Mouse (Mus musculus) liver, adult (tissue): Measurements from ENCODE around the gene Rdh13.

ENCODE experiments used
- GATA4 ChIP-seq: IDR thresholded peaks from 2 replicates; pipeline ENCODE4 v1.6.1; 2014; ENCODE audit warnings: mild to moderate bottlenecking, low read length; ENCODE audit not compliant: insufficient replicate concordance

Gene Rdh13

DNA sequence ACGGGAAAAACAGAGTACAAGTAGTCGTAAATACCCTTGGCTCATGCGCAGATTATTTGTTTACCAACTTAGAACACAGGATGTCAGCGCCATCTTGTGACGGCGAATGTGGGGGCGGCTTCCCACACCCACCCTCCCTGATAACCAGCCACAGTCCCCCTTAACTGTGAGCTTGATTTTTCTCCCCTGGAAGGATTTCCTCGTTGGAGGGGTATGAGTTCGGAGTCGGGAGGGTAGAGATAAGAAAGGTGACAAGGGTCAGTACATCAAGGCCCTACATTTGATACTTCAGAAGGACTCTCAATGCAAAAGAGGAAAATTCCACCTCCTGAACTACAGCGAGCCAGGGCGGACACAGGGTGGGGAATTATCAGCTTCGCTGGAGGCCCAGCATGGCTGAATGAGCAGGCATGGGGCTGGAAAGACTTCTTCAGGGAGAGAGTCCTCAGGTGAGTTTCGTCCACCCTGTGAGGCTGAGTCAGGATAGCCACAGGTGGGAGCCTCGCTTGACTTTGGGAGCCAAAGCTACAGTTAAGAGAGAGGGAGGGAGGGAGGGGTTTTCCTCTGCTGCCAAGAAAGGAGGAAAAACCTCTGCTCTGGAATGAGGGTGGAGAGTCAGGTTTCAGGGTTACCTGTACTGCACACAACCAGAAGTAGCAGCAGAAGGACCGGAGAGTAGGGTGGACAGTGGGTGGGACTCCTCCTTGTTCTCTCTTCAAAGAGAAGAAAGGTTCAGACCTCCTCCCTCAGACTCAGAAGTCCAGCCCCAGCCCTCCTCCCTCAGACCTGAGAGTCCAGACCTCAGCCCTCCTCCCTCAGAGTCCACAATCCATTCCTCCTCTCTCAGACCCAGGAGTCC lies 15.4 kb upstream of the Rdh13 start, which contains the start of gene Eps8l1:
Gene Eps8l1 (plus strand): TSS at position 99 of the 859 bp plus-strand sequence.
- TF ChIP-seq GATA4, result no peak

DNA sequence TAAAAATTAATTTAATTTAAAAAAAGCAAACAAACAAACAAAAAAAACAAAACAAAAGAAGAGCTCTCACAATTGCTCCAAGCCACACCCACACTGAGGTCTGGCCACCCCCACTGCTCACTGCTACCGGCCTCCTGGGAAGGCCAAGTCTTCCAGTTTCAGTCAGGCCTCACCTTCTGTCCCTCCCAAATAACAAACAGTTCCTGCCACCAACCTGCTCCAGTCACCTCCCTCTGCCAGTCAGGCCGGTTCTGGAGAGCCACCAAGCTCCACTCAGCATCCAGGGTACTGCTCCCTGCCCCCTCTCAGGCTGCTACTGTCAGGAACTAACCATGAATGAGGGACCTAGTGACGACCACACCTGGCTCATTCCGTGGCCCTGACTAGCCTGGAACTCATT lies 7.2 kb upstream of the Rdh13 start:
- TF ChIP-seq GATA4, result no peak

DNA sequence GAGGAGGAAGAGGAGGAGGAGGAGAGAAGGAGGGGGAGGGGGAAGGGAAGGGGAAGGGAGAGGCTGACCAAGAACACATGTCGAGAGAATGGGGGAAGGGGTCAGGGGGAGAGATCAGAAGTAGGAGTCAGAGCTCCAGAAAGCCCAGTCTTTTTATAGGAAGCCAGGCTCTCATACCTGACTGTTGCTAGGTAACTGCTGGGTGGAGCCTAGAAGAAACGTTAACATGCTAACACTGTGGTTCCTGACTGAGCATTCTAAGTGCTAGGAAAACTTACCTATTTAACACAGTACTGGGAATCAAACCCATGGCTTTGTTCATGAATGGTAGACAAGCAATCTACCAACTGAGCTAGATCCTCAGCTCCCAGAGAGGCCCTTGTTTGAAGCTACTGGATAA lies 3.8 kb upstream of the Rdh13 start:
- no peak for TF ChIP-seq GATA4

DNA sequence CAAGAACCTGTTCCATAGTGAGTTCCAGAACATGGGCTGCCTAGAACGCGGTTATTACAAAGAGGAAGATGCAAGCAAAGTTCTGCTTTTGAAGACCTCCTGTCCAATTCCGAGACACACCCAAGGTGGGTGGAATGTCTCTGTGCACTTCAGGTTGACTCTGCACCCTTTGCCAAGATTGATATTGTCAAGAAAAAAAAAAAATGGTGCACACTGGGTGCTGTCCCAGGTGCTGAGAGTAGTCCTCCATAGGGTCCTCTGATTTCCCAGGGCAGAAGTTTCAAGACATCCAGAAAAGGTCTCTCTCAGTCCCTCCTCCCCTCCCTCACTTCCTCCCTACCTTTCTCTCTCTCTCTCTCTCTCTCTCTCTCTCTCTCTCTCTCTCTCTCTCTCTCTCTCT lies 3.0 kb upstream of the Rdh13 start:
- TF ChIP-seq GATA4, result no peak

DNA sequence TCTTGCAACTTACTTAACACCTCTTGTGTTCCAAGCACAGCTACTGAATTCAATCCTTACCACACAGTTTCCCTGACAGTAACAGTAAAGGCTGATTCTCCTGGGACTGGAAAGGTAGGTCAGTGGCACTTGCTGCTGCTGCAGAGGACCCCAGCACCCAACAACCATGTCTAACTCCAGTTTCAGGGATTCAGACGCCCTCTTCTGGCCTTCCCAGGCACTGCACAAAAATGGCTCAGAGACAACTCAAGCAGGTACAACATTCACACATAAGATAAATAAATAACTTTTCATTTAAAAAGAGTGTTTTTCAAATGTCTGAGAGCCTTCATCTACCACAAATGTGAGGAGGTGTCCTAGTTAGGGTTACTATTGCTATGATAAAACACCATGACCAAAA lies 1.7 kb upstream of the Rdh13 start:
- no peak for TF ChIP-seq GATA4

DNA sequence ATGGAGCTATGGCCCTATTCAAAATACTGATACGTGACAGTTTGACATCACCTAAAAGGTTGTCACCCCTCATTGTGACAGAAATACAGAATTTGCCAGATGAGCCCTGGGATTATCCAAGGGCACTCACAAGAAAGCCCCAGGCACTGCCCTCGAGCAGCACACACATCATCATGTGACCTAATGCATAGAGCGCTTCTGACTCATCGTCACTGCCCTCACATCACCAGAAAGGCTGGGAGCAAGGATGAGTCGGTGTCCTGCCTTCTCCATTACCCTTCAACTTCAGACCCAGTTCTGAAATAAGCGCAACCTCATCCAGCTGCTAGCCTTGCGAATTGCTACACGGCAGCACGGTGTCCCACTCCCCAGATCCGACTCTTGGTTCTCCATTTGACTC lies 4.9 kb downstream of the Rdh13 start:
- no peak for TF ChIP-seq GATA4

DNA sequence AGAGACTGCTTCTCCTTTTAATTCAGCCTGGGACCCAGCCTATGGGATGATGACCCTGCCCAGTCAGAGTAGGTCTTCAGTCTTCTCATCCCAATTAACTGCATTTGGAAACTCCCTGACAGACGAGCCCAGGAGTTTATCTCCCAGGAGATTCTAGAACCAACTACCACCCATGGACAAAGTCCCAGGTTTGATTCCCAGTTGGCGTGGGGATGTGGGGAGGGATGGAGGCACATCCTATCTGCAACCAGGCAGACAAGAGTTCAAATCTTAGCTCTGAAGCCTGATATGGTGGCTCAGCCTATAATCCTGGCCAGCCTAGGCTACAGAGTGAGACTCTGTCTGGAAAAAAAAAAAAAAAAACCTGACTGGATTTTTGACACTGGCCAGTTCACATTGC lies 7.7 kb downstream of the Rdh13 start:
- TF ChIP-seq GATA4, result no peak

DNA sequence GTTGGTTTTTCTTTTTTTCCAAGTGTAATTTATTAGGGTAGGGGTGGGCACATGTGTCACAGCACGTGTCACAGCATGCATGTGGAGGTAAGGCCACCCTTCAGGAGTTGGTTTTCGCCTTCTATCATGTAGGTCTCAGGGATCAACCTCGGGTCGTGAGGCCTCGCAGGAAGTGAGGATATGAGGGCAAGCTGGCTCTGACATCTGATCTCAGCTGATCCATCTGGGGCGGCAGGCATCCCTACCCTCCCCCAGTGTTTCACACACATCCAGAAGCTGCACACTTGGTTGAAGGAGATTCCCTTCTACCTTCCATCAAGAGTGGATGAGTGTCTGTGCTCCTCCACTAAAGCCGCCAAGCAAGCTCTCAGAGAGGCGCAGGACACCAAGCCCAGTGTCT lies 13.4 kb downstream of the Rdh13 start:
- TF ChIP-seq GATA4, result no peak

DNA sequence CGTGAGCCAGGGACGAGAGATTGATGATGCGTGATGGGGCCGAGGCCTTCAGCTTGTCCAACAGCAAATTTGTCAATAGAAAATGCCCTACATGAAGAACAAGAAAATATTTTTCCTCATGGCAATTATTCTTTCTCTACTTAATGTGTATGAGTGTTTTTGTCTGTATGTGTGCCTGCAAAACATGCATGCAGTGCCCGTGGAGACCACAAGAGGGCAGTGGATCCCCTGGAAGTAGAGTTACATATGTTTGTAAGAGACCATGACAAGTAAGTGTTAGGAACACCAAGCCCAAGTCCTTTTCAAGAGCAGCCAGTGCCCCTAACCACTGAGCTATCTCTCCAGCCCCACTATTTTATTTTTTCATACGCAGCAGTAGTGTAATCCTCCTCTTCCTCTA lies 13.9 kb downstream of the Rdh13 start:
- TF ChIP-seq GATA4, result no peak

DNA sequence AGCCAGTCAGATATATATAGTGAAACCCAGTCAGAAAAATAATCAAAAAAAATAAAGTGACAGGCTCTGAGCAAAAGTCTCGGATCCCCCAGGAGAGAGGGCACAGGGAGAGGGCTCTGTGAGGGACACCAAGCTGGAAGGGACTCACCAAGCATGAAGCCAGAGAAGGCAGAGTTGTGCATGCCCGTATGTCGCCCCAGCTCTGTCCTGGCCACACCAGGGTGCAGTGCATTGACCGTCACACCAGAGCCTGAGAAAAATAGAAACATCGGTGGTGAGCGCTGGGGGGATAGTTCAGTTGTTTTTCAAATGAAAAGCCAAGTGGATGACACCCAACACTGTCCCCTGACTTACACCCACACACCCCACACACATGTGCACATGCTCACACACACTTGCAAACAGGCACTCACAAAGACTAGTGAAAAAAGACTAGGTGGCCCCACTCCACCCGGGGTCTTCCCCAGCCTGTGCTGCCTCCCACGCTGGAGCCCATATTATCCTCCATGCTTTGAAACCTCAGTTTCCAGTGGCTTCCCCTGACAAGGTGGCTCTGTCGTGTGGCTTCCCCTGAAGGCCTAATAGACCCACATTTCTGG lies 15.1 kb downstream of the Rdh13 start:
- TF ChIP-seq GATA4, result no peak

DNA sequence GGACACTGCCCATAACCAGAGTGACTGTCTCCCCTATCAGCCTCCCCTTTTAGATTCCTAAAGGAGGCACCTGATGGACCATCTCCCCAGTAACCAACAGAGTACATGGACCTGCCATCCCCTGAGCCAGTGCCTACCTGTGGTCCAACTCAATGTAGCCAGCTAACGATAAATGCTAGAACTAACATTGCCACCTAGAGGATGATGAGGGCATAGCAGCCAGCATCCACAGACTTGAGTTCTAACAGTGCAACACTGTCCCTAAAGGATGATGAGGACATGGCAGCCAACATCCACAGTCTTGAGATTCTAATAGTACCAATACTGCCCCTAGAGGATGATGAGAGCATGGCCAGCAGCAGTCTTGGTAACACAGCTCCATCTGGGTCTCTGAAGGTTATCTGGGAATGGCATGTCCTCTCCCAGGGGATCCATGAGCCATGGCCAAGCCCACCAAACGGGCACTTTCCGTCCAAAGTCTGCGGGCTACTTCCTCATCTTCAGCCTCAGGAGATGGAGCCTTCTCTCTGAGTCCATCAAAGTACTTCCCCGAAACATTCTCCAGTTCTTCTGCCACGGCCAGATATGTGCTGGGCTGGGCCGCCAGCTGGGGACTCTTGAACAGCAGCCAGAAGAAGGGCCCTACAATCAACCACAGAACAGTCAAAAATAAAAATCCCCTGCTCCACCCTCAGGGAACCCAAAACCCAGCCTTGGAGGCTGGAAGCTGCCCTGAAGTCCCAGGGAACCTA lies 18.1 kb downstream of the Rdh13 start:
- TF ChIP-seq GATA4, result no peak

DNA sequence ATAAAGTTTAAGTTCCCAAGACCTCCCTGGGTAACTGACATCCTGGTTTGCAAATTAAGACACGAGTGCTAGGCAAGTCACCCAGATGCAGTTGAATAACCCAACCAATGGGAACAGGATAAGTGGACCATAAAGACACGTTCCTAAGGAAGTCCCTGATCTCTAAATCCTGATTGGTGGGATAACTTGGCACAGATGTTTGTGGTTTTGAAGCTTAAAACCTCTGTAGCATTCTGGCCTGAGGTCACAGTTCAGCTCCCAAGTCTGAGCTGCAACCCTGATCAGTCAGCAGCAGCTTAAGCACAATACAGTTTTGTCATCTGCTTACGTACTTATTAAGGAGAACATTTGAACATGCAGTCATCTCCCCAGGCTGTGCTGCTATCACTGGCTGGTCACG lies 25.2 kb downstream of the Rdh13 start:
- no peak for TF ChIP-seq GATA4

DNA sequence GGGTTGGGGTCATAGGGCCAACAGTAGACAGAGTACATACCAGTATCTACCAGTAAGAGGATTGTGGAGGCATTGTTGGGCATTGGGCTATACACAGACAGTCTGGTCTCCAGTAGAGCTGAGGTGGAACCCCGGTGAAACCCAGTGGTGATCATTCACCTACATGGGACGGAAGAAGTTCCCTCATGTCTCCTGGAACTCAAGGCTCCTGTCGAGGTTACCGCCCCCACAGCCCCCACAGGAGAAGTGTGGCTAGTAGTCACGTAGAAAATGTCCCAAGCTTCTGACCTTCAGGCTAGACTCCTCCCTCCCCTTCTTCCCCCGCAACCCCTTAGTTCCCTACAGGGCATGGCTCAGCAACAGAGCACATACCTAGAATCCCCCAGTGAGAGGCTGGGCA lies 25.8 kb downstream of the Rdh13 start:
- no peak for TF ChIP-seq GATA4

DNA sequence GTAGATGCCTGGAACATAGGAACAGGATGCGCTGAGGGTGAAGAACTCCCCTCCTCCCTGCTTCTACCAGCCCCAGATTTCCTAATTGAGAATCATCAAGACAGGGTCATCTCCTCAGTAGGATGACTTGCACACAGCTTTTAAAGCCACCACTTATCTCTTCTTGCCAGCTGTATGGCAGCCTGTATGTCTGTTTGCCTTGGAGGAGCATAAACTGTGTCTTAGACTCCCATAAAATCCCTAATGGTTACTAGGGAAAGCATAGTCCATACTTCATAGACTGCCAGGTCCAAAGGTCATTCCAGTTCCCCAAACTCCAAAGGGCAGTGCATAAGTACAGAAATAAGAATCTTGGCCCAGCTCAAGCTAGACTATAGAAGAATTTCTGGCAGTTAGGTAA lies 47.7 kb downstream of the Rdh13 start, which contains the start of gene Gp6:
Gene Gp6 (minus strand): TSS at position 15 of the 400 bp plus-strand sequence.
- no peak for TF ChIP-seq GATA4
